Mouse (Mus musculus): ENCODE measurements around the gene Lmln.
"Not testable (repeated sequence)": the region's sequence is repeated elsewhere in the genome, so short reads cannot be mapped to it uniquely, and the experiment has no call there.

Gene Lmln

GRCm38 (mm10) chr16:33058656-33059055, 3.7 kb upstream of the Lmln start:
- not testable (repeated sequence) for DNase-seq

- DNase-seq = no peak
Measured at GRCm38 (mm10) chr16:33059471-33059870, 2.9 kb upstream of the Lmln start.

- no peak for DNase-seq
Measured at GRCm38 (mm10) chr16:33060926-33061325, 1.4 kb upstream of the Lmln start.

- DNase-seq = peak; percentile 22
Measured at GRCm38 (mm10) chr16:33061400-33061799, 921 bp upstream of the Lmln start.

- peak; percentile 57 for DNase-seq
Measured at GRCm38 (mm10) chr16:33062682-33063131, 386 bp downstream of the Lmln start.

- no peak for DNase-seq
Measured at GRCm38 (mm10) chr16:33063267-33063666, 946 bp downstream of the Lmln start.

GRCm38 (mm10) chr16:33064636-33065035, 2.3 kb downstream of the Lmln start:
- DNase-seq = no peak

GRCm38 (mm10) chr16:33070928-33071327, 8.6 kb downstream of the Lmln start:
- DNase-seq = no peak

GRCm38 (mm10) chr16:33072871-33073557, 10.7 kb downstream of the Lmln start:
- no peak for DNase-seq

- DNase-seq = no peak
Measured at GRCm38 (mm10) chr16:33074967-33075366, 12.6 kb downstream of the Lmln start.

- DNase-seq = no peak
Measured at GRCm38 (mm10) chr16:33076078-33076477, 13.8 kb downstream of the Lmln start.

- DNase-seq = no peak
Measured at GRCm38 (mm10) chr16:33077069-33077627, 14.8 kb downstream of the Lmln start.

GRCm38 (mm10) chr16:33080063-33080462, 17.7 kb downstream of the Lmln start:
- DNase-seq = no peak

GRCm38 (mm10) chr16:33082951-33083350, 20.6 kb downstream of the Lmln start:
- no peak for DNase-seq

GRCm38 (mm10) chr16:33083996-33084395, 21.7 kb downstream of the Lmln start:
- no peak for DNase-seq

GRCm38 (mm10) chr16:33085666-33086065, 23.3 kb downstream of the Lmln start:
- no peak for DNase-seq

GRCm38 (mm10) chr16:33113726-33114125, 51.4 kb downstream of the Lmln start:
- no peak for DNase-seq

- DNase-seq = no peak
Measured at GRCm38 (mm10) chr16:33123373-33123772, 61.1 kb downstream of the Lmln start.

- peak; percentile 65 for DNase-seq
Measured at GRCm38 (mm10) chr16:33123938-33124820, 61.9 kb downstream of the Lmln start.

GRCm38 (mm10) chr16:33127052-33127451, 64.7 kb downstream of the Lmln start:
- DNase-seq = no peak

- DNase-seq = no peak
Measured at GRCm38 (mm10) chr16:33130731-33131130, 68.4 kb downstream of the Lmln start.

GRCm38 (mm10) chr16:33133186-33133585, 70.9 kb downstream of the Lmln start:
- DNase-seq = no peak

- DNase-seq = peak; percentile 51
Measured at GRCm38 (mm10) chr16:33135167-33135566, 72.8 kb downstream of the Lmln start.

GRCm38 (mm10) chr16:33139061-33139460, 76.7 kb downstream of the Lmln start:
- DNase-seq = not testable (repeated sequence)
